Mouse (Mus musculus): ENCODE measurements around the gene Slc1a7. TPM values are rescaled to one million over a fixed set of nuclear protein-coding genes. Genes with fewer than 3 reads are reported as not detected.

The Slc1a7 gene
- polyA plus RNA-seq, 1 experiment: 0.10 TPM

DNA sequence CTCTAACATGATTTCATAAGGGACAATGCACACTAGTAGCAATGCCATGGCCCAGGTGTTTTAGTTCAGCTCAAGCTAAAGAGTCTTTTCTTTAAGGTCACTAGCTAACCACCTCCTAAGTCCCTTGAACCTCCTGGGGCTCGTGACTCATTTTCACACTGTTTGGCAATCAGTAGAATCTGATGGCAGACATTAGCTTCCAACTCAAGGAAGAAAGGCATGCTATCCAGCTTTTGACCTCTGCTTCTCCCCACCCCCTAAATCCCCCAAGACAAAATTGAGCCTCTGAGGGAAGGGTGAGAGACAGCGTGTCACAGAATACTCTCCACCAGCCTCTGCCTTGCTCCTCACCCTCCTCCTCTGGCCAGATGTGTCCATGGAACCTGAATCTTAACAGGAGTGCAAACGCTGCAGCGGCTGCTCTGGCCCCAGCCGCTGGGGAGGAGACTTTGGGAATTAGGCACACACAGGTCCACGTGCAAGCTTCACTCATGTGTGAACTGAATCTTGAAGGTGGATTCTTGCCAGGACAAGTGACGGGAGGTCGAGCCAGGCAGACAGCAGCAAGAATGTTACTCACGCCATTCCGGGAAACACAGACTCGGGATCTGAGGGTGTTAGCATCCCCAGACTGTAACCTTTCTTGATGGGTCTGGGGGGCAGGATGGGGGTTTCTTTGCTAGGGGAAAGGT is 30.7 kb downstream of the Slc1a7 start:
- no peak for TF ChIP-seq POLR2A (IDR thresholded peaks at IDR 0.05; ENCODE audit: borderline replicate concordance, insufficient read depth, low read length)
- no peak for TF ChIP-seq CTCF (IDR thresholded peaks at IDR 0.05; ENCODE audit: borderline replicate concordance, insufficient read depth, low read depth, low read length)
- H3K4me3 ChIP-seq (replicated peaks; ENCODE audit: insufficient read depth, low read depth, low read length): no peak overlapping the region
- H3K27me3 ChIP-seq (ENCODE audit: control insufficient read depth, insufficient read depth, low read length): no peaks in the 10 kb centered on the region
- peaks cover 5% of the 10 kb centered on the region for H3K4me1 ChIP-seq (ENCODE audit: control insufficient read depth, insufficient read depth, low read length)
- WGBS: 22% methylated on average over 11 of the region's 11 CpGs
- DNase-seq: peak in 1 of 2 experiments; percentile 30
- H3K27ac ChIP-seq (ENCODE audit: insufficient read depth, low read length): no peak overlapping the region

DNA sequence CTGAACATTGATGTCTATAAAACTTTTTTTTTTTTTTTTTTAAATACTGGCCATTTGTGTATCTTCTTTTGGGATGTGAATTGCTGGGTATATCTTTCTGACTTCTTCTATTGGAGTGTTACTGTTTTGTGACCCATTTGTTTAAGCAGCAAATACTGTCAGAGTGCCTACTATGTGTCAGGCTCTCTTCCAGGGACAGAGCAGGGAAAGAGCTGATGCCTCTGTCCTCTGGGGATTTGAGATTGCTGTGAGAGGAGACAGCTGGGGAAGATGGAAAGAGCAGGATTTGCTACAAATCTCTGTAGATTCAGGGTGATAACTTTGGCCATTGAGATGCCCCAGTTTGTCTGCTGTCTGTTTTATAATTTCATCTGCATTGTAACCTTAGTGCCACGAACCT is 31.2 kb downstream of the Slc1a7 start:
- Histone ChIP-seq H3K27ac (ENCODE audit: insufficient read depth, low read length) (no peak overlapping the region), H3K4me1 (ENCODE audit: control insufficient read depth, insufficient read depth, low read length) (peaks cover 5% of the 10 kb centered on the region), H3K4me3 (replicated peaks; ENCODE audit: insufficient read depth, low read depth, low read length) (no peak overlapping the region), H3K27me3 (ENCODE audit: control insufficient read depth, insufficient read depth, low read length) (no peaks in the 10 kb centered on the region)
- 88% methylated on average over 1 of the region's 1 CpGs for WGBS
- DNase-seq: no peak
- TF ChIP-seq CTCF (IDR thresholded peaks at IDR 0.05; ENCODE audit: borderline replicate concordance, insufficient read depth, low read depth, low read length) (no peak), POLR2A (IDR thresholded peaks at IDR 0.05; ENCODE audit: borderline replicate concordance, insufficient read depth, low read length) (no peak)

DNA sequence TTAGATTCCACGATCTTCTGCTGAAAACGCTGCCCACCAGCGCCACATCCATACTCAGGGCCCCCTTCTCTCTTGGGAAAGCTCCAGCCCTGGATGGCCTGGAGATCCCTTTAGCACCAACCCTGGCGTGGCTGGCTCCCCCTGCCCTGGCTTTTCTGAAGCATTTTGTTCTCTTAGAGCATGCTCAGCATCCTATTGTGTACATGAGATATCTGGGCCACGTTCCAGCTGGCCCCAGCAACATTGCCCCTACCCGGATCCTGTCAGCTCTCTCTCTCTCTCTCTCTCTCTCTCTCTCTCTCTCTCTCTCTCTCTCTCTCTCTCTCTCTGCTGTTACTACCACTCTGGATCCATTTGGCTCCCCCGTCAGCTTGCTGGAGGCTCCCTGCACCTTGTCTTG is 37.2 kb downstream of the Slc1a7 start:
- Histone ChIP-seq H3K4me1 (ENCODE audit: control insufficient read depth, insufficient read depth, low read length) (peaks cover 22% of the 10 kb centered on the region), H3K27ac (ENCODE audit: insufficient read depth, low read length) (no peak overlapping the region), H3K27me3 (ENCODE audit: control insufficient read depth, insufficient read depth, low read length) (no peaks in the 10 kb centered on the region), H3K4me3 (replicated peaks; ENCODE audit: insufficient read depth, low read depth, low read length) (no peak overlapping the region)
- 54% methylated on average over 7 of the region's 7 CpGs for WGBS
- TF ChIP-seq CTCF (IDR thresholded peaks at IDR 0.05; ENCODE audit: borderline replicate concordance, insufficient read depth, low read depth, low read length) (no peak), POLR2A (IDR thresholded peaks at IDR 0.05; ENCODE audit: borderline replicate concordance, insufficient read depth, low read length) (no peak)
- no peak for DNase-seq

GRCm38 (mm10) chr4:108007532-108008103 is 39.5 kb downstream of the Slc1a7 start:
- 57% methylated on average over 7 of the region's 7 CpGs for whole genome bisulfite sequencing
- Histone ChIP-seq H3K4me1 (ENCODE audit: control insufficient read depth, insufficient read depth, low read length) (peaks cover 22% of the 10 kb centered on the region), H3K27ac (ENCODE audit: insufficient read depth, low read length) (no peak overlapping the region), H3K4me3 (replicated peaks; ENCODE audit: insufficient read depth, low read depth, low read length) (no peak overlapping the region), H3K27me3 (ENCODE audit: control insufficient read depth, insufficient read depth, low read length) (no peaks in the 10 kb centered on the region)
- TF ChIP-seq CTCF (IDR thresholded peaks at IDR 0.05; ENCODE audit: borderline replicate concordance, insufficient read depth, low read depth, low read length) (no peak), POLR2A (IDR thresholded peaks at IDR 0.05; ENCODE audit: borderline replicate concordance, insufficient read depth, low read length) (no peak)
- peak; percentile 31 to 33 for DNase-seq

- Histone ChIP-seq H3K27ac (ENCODE audit: insufficient read depth, low read length) (no peak overlapping the region), H3K4me3 (replicated peaks; ENCODE audit: insufficient read depth, low read depth, low read length) (no peak overlapping the region), H3K27me3 (ENCODE audit: control insufficient read depth, insufficient read depth, low read length) (no peaks in the 10 kb centered on the region), H3K4me1 (ENCODE audit: control insufficient read depth, insufficient read depth, low read length) (peaks cover 22% of the 10 kb centered on the region)
- DNase-seq: peak; percentile 34 to 58
- TF ChIP-seq CTCF (IDR thresholded peaks at IDR 0.05; ENCODE audit: borderline replicate concordance, insufficient read depth, low read depth, low read length) (no peak), POLR2A (IDR thresholded peaks at IDR 0.05; ENCODE audit: borderline replicate concordance, insufficient read depth, low read length) (no peak)
- 25% methylated on average over 8 of the region's 8 CpGs for WGBS
Measured at GRCm38 (mm10) chr4:108008541-108008940, 40.4 kb downstream of the Slc1a7 start.

DNA sequence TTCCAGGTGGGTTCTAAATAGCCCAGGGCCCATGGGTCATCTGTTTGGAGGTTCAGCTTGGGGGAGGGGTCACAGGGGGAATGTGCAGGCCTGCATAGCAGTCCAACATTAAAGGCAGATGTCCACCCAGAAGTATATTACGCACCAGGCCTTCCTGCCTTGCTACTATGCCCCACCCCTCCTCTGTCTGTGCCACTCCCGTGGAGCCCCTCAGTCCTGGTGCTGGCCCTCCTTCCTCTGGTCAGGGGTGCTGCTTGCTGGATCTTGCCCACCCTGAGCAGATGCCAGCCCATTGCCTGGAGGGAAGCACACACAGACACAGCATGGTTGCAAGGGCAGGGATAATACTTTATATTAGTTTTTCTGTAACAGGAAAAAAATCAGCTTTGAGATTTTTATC is 46.3 kb downstream of the Slc1a7 start:
- TF ChIP-seq CTCF (IDR thresholded peaks at IDR 0.05; ENCODE audit: borderline replicate concordance, insufficient read depth, low read depth, low read length): no peak
- TF ChIP-seq POLR2A (IDR thresholded peaks at IDR 0.05; ENCODE audit: borderline replicate concordance, insufficient read depth, low read length): no peak
- DNase-seq: no peak
- H3K4me1 ChIP-seq (ENCODE audit: control insufficient read depth, insufficient read depth, low read length): peaks cover 9% of the 10 kb centered on the region; the same call in 1 of the 2 replicates
- H3K27ac ChIP-seq (ENCODE audit: insufficient read depth, low read length): no peak overlapping the region
- no peaks in the 10 kb centered on the region for H3K27me3 ChIP-seq (ENCODE audit: control insufficient read depth, insufficient read depth, low read length)
- no peak overlapping the region for H3K4me3 ChIP-seq (replicated peaks; ENCODE audit: insufficient read depth, low read depth, low read length)
- 67% methylated on average over 2 of the region's 2 CpGs for WGBS

GRCm38 (mm10) chr4:108015067-108015765 is 47.1 kb downstream of the Slc1a7 start:
- no peak for DNase-seq
- 73% methylated on average over 14 of the region's 14 CpGs for WGBS
- H3K27ac ChIP-seq (ENCODE audit: insufficient read depth, low read length): no peak overlapping the region
- no peaks in the 10 kb centered on the region for H3K27me3 ChIP-seq (ENCODE audit: control insufficient read depth, insufficient read depth, low read length)
- TF ChIP-seq POLR2A (IDR thresholded peaks at IDR 0.05; ENCODE audit: borderline replicate concordance, insufficient read depth, low read length) (no peak), CTCF (IDR thresholded peaks at IDR 0.05; ENCODE audit: borderline replicate concordance, insufficient read depth, low read depth, low read length) (no peak)
- H3K4me1 ChIP-seq (ENCODE audit: control insufficient read depth, insufficient read depth, low read length): 0 out of 2 replicates have a peak, but pooled peaks cover 8% of the 10 kb centered on the region
- no peak overlapping the region for H3K4me3 ChIP-seq (replicated peaks; ENCODE audit: insufficient read depth, low read depth, low read length)

All from cerebellum, adult 2 months (tissue).